Mouse (Mus musculus) forebrain, embryonic 14.5 days (tissue): ENCODE results near the gene Tomm70a. TPM values are rescaled to one million over a fixed set of nuclear protein-coding genes. Genes with fewer than 3 reads are reported as not detected.

Source experiments
- ATAC-seq: fragments of 200-750 bp; cut with Nextera tagmentation; 2 replicates; pipeline ENCODE4 v1.8.0; 2017; ENCODE audit warnings: mild to moderate bottlenecking, moderate library complexity
- DNase-seq: peaks from one replicate; pipeline ENCODE4 v3.0.0-alpha.2; 2015; ENCODE audit warnings: low spot score
- H3K27ac ChIP-seq: fragments of 300-500 bp; sonication (generic); 2 replicates; pipeline ENCODE4 v1.5.1; 2014; ENCODE audit warnings: low read depth, mild to moderate bottlenecking, control low read depth, low read length, moderate library complexity
- H3K27me3 ChIP-seq: fragments of 300-500 bp; sonication (generic); replicated peaks from 2 replicates; pipeline ENCODE4 v1.6.1; 2014; ENCODE audit warnings: low read length, control low read depth, mixed read lengths; ENCODE audit not compliant: control insufficient read depth, insufficient read depth
- H3K36me3 ChIP-seq: fragments of 300-500 bp; sonication (generic); 2 replicates; pipeline ENCODE4 v1.6.1; 2014; ENCODE audit warnings: low read length, control low read depth; ENCODE audit not compliant: control insufficient read depth, insufficient read depth
- H3K4me1 ChIP-seq: fragments of 300-500 bp; sonication (generic); 2 replicates; pipeline ENCODE4 v1.6.1; 2014; ENCODE audit warnings: antibody characterized with exemption, low read length, control low read depth; ENCODE audit not compliant: control insufficient read depth, insufficient read depth
- H3K4me2 ChIP-seq: fragments of 300-500 bp; sonication (generic); 2 replicates; pipeline ENCODE4 v1.6.1; 2014; ENCODE audit warnings: mild to moderate bottlenecking, control low read depth, low read length
- H3K4me3 ChIP-seq: fragments of 300-500 bp; sonication (generic); 2 replicates; pipeline ENCODE4 v1.5.1; 2014; ENCODE audit warnings: low read depth, low read length, control low read depth
- H3K9ac ChIP-seq: fragments of 300-500 bp; sonication (generic); 2 replicates; pipeline ENCODE4 v1.6.1; 2014; ENCODE audit warnings: mild to moderate bottlenecking, low read length, control low read depth, moderate library complexity
- H3K9me3 ChIP-seq: fragments of 300-500 bp; sonication (generic); replicated peaks from 2 replicates; pipeline ENCODE4 v1.6.1; 2016; ENCODE audit warnings: low read length, control low read depth, mixed read lengths; ENCODE audit not compliant: control insufficient read depth
- WGBS: fragments of 180-500 bp; shearing (Covaris S2); extraction: QIAGEN DNeasy Blood & Tissue Kit; methylation state at CpG from one replicate; pipeline ENCODE4 v1.1.7; 2014; 5-methylcytosine and 5-hydroxymethylcytosine counted together
- polyA plus RNA-seq: library from polyadenylated mRNA; unstranded; fragments of >200 nt; fragmentation: Nextera tagmentation; extraction: Ambion mirVana; gene quantifications from 2 replicates; pipeline ENCODE4 v1.2.1, GENCODE M21; 2014

The Tomm70a gene
- polyA plus RNA-seq: 58.3 and 59.8 TPM in 2 replicates

DNA sequence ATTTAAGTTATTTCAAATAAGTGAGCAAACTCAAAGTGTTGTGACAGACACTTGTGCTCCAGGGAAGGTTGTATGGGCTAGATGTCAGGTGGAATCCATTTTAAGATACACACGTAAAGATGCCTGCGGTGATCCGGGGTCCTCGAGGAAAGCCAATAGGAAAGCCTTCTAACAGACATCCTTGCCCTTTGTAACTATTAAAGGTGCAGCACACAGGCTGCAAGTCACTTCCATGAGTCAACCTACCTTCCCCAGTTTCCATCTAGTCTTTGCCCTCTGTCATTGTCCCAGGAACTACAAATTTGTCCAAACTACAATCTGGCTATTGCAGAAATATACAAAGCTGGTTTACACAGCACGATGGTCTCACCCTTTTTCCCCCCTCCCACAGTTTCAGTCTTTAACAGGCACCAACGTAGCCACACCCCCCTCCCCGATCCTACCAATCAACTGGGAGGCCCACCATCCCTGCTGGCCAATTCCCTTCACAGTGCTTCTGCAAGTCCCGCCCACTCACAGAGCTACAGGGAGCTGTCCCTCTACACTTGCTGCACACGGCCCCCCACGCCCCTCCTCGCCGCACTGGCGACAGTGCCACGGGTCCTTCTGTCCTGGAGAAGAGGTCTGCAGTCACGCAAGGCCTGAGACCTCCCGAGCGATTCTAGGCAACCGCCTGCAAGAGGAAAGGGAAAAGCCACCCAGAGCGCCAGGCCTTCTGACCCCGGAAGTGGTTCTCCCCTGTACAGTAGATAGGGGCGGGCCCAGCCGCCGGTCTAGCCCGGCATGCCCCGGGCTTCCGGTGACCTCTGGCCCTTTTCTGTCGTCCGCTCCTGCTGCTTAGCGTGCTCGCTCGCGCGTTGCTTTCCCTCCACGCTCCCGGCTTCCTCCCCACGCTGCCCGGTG, at the start of gene Tomm70a:
Tomm70a (plus strand) TSS at position 791 of the 903 bp plus-strand sequence.
- ATAC-seq (peak; percentile 99), DNase-seq (peak; percentile 99)
- WGBS: under 1% methylated on average over 37 of the region's 37 CpGs
- no peaks in the 10 kb centered on the region for H3K27me3 ChIP-seq
- no peaks in the 10 kb centered on the region for H3K9me3 ChIP-seq
- peak within 1 kb of the TSS; percentile 86 for H3K4me2 ChIP-seq
- H3K27ac ChIP-seq: peak within 1 kb of the TSS; percentile 89
- H3K36me3 ChIP-seq: no peaks in the 10 kb centered on the region
- H3K9ac ChIP-seq: peak within 1 kb of the TSS; percentile 96
- H3K4me3 ChIP-seq: peak within 1 kb of the TSS; percentile 99
- H3K4me1 ChIP-seq: peaks cover 15% of the 10 kb centered on the region

DNA sequence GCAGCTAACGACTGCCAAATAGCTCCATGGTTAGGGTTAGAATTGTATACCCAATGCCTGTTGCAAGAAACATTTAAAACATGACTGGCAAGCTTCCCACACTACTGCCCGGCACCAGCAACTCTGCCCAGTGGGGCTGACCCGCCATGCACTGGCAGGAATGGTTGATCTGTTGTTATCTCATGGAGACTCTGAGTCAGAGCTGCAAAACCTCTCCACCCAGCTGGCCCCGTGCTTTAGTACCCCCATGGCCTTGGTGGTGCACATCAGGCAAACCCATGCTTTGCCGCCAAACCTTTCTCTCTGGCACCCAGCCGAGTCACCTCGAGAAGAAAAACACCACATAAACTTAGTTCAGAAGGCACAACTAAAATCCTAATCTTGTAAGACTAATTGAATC, 45.5 kb upstream of the Tomm70a start:
- 78% methylated on average over 7 of the region's 7 CpGs for WGBS
- DNase-seq: no peak
- no peak for ATAC-seq
- Histone ChIP-seq H3K4me1 (no peaks in the 10 kb centered on the region), H3K4me2 (no peak overlapping the region), H3K4me3 (no peak overlapping the region), H3K27me3 (no peaks in the 10 kb centered on the region), H3K9me3 (no peaks in the 10 kb centered on the region), H3K9ac (no peak overlapping the region), H3K27ac (no peak overlapping the region), H3K36me3 (no peaks in the 10 kb centered on the region)

DNA sequence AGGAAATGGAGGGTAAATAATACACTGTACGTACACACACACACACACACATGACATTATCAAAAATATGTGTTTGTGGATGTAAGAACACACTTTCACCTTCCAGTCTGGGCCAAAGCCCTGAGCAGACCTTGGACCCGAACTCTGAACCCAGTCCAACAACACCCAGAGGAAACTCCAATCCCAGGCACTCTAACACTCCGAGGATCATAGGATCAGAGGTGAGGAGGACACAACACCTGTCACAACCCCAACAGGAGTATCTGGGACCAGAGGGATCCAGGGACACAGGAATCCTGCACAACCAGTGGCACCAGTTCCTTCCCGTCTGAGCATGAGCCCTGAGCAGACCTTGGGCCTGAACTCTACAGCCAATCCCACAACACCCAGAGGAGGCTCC, 41.9 kb upstream of the Tomm70a start:
- Histone ChIP-seq H3K9me3 (no peaks in the 10 kb centered on the region), H3K36me3 (no peaks in the 10 kb centered on the region), H3K4me2 (no peak overlapping the region), H3K9ac (no peak overlapping the region), H3K27me3 (no peaks in the 10 kb centered on the region), H3K4me1 (no peaks in the 10 kb centered on the region), H3K4me3 (no peak overlapping the region), H3K27ac (no peak overlapping the region)
- no peak for ATAC-seq
- no peak for DNase-seq
- WGBS: 91% methylated on average over 4 of the region's 4 CpGs

DNA sequence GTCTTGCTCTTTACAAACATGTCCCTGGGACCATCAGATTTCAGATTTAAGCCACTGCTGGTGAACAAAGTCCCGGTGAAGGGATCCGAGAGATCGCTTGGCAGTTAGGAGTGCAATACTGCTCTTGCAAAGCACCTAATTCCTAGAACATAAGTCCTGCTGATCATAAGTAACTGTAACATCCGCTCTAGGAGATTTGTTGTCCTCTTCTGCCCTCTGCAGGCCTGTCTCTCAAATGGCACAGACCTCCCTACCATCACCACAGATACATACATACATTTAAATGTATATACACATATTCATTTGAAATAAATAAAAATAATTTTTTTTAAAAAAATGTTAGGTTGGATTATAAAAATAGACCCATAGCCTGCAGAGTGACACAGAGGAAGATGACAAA, 29.0 kb upstream of the Tomm70a start:
- Histone ChIP-seq H3K36me3 (no peaks in the 10 kb centered on the region), H3K4me3 (no peak overlapping the region), H3K9me3 (no peaks in the 10 kb centered on the region), H3K27me3 (no peaks in the 10 kb centered on the region), H3K27ac (no peak overlapping the region), H3K4me1 (no peaks in the 10 kb centered on the region), H3K9ac (no peak overlapping the region), H3K4me2 (no peak overlapping the region)
- DNase-seq (peak; percentile 65), ATAC-seq (peak; percentile 83)
- 50% methylated on average over 4 of the region's 4 CpGs for WGBS

DNA sequence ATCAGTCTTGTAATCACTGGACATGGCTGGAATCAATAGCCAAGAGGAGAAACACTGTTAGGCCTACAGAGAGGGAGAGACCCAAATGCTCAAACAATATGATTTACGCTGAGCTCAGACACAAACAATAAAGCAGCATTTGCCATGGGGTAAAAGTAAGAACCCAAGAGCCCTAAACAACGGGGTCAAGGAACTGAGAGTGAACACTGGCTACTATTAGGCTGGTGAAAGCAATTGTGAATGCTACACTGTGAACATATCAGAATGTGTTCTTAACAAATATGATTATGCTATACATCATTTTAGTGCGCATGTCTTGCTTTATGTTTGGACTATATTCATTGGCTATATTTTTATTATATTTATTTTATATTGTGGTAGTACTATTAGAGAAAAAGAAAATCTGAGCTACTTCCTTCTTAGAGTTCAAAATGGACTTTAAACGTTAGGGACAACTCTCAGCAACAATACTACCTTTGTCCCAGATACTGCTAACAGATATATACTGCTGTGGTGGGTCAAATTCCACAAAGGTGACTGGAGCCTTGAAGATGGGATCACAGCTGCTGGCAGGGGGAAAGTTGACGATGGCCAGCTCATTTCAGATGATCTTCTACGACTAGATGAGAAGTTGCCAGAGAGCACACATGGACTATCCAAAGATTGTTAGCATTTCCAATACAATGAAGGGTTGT, 28.4 kb upstream of the Tomm70a start:
- Histone ChIP-seq H3K27me3 (no peaks in the 10 kb centered on the region), H3K4me2 (no peak overlapping the region), H3K9me3 (no peaks in the 10 kb centered on the region), H3K4me1 (no peaks in the 10 kb centered on the region), H3K4me3 (no peak overlapping the region), H3K9ac (no peak overlapping the region), H3K27ac (no peak overlapping the region), H3K36me3 (no peaks in the 10 kb centered on the region)
- DNase-seq (no peak), ATAC-seq (0 out of 2 replicates have a peak, but pooled peaks have one; percentile 12)
- WGBS: 74% methylated on average over 6 of the region's 6 CpGs

DNA sequence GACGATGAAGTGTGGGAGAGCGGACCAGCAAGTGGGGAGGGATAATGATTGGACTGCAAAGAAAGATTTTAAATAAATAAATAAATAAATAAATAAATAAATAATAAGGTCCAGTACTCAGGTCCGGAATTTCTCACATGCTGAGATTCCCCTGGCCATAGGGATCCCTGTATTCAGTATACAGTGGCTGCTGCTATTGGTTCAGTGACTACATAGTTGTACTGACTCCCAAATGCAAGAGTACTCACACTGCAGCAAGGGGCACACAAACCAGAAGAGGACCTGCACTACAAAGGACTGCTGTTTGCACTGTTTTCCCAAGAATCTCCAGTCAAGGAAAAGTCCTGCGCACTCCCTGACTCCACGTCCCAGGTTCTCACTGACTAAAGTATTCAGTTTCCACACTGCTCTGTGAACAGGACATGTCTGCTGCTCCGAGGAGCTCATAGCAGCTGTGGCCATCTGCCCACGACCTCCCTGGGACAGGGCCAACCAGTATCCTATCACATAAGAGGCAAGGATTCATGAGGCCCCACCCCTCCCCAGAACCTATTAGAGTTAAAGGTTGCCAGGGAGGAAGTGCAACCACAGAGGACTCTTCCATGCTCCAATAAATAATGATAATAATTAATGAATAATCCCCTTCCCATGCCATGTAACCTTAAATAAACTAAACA, 22.9 kb upstream of the Tomm70a start:
- no peak for ATAC-seq
- Histone ChIP-seq H3K9me3 (no peaks in the 10 kb centered on the region), H3K36me3 (no peaks in the 10 kb centered on the region), H3K4me2 (no peak overlapping the region), H3K27ac (no peak overlapping the region), H3K27me3 (no peaks in the 10 kb centered on the region), H3K4me3 (no peak overlapping the region), H3K4me1 (no peaks in the 10 kb centered on the region), H3K9ac (no peak overlapping the region)
- WGBS: 73% methylated on average over 7 of the region's 7 CpGs
- no peak for DNase-seq

DNA sequence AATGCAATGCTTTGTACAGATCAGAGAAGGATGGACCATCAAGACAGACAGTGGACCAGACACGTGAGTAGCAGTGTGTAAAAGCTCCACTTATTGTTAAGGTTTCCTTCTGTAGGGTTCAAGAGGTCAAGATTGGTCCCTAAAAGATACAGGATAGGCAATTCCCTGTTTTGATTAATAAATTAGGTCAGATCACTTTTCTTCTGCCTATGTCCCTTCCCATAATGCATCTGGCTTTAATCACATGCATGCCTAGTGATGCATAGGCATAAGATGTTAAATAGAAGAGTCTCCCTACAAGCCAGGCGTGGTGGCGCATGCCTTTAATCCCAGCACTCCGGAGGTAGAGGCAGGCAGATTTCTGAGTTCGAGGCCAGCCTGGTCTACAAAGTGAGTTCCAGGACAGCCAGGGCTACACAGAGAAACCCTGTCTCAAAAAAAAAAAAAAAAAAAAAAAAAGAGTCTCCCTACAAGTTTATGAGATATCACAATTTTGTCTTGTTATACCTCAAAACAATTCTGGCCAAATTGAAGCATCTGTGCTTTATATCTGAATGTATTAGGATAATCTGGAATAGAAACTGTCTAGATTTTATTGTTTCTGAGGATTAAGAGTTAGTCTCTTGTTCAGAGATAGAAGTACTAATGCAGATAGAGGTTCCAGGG, 21.8 kb upstream of the Tomm70a start:
- no peak overlapping the region for H3K27ac ChIP-seq
- H3K36me3 ChIP-seq: no peaks in the 10 kb centered on the region
- H3K4me3 ChIP-seq: no peak overlapping the region
- H3K9me3 ChIP-seq: no peaks in the 10 kb centered on the region
- no peaks in the 10 kb centered on the region for H3K4me1 ChIP-seq
- no peak for DNase-seq
- ATAC-seq: no peak
- H3K27me3 ChIP-seq: no peaks in the 10 kb centered on the region
- no peak overlapping the region for H3K4me2 ChIP-seq
- WGBS: 78% methylated on average over 5 of the region's 5 CpGs
- no peak overlapping the region for H3K9ac ChIP-seq

DNA sequence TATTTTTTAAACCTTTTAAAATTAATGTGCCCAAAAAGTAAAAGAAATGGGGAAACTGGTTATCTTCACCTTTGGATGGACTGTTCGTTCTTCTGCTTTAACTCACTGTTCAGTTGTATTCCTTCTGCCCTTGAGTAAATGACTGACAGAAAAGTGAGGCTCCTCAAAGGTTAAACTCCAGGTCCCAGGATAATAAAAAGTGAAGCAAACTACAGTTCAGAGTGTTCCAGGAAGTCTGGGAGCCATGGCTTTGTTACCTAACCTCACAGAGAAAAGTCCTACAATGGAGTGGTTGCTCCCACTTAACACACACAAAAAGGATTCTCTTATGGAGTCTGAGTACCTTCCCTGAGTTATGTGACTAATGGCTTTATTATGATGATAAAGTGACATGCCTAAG, 20.3 kb upstream of the Tomm70a start:
- no peak overlapping the region for H3K27ac ChIP-seq

More for the DNA sequence above, 20.3 kb upstream of the Tomm70a start:
- no peaks in the 10 kb centered on the region for H3K27me3 ChIP-seq
- ATAC-seq: no peak
- no peaks in the 10 kb centered on the region for H3K36me3 ChIP-seq
- H3K4me3 ChIP-seq: no peak overlapping the region
- no peak overlapping the region for H3K9ac ChIP-seq
- DNase-seq: no peak
- no peak overlapping the region for H3K4me2 ChIP-seq
- 86% methylated on average over 1 of the region's 1 CpGs for WGBS
- H3K9me3 ChIP-seq: no peaks in the 10 kb centered on the region
- no peaks in the 10 kb centered on the region for H3K4me1 ChIP-seq
